Comparison of ENCODE assay signal across 9 mouse cellular contexts in the genomic region with DNA sequence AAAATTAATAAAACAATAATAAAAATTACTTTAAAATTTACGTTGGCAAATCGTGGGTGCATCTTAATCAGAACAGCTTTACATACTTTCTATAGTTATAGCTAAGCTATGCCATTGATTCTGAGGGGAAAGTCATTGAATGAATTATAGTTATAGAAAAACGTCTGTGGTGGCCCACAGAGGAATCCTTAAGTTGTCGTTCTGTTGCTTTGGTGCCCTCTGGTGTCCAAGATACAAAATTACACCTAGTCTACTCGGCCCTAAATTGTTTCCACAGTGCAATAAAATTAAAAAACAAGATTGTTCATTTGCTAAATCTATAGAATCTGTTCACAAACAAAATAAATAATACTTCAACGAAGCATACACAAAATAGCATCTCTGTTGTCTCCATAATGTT. TPM values are rescaled to one million over a fixed set of nuclear protein-coding genes. Genes with fewer than 3 reads are reported as not detected.
A peak's percentile ranks its signal among the peaks of the same experiment; 100 is the strongest.
DNase-seq lines count a peak whose midpoint lies in the region; ATAC-seq and TF ChIP-seq lines count a peak whose summit lies in the region.
"Had no signal": no experiment of that assay in that cellular context is flagged by ENCODE, and none has a peak within 500 bp of the region (broad histone marks: within the 10 kb centered on the region; RNA-seq: fewer than 3 reads in every experiment).

No protein-coding gene starts in this region.

- H3K9ac ChIP-seq in hindbrain, embryonic 14.5 days = no peak overlapping the region
- H3K9ac ChIP-seq in hindbrain, embryonic 12.5 days = no peak overlapping the region
- H3K9ac ChIP-seq in midbrain, embryonic 13.5 days (replicated peaks) = no peak overlapping the region
- H3K9ac ChIP-seq: limb, embryonic 13.5 days had no signal

- H3K9me3 ChIP-seq in hindbrain, embryonic 14.5 days (ENCODE audit: control insufficient read depth, low read length) = no peaks in the 10 kb centered on the region
- H3K9me3 ChIP-seq in hindbrain, embryonic 12.5 days (replicated peaks) = no peaks in the 10 kb centered on the region
- no peaks in the 10 kb centered on the region for H3K9me3 ChIP-seq in midbrain, embryonic 13.5 days
- H3K9me3 ChIP-seq: limb, embryonic 13.5 days had no signal

- H3K4me3 ChIP-seq in hindbrain, embryonic 14.5 days (replicated peaks; ENCODE audit: low read length) = no peak overlapping the region
- H3K4me3 ChIP-seq in hindbrain, embryonic 12.5 days = no peak overlapping the region
- no peak overlapping the region for H3K4me3 ChIP-seq in cerebellum, adult 2 months (replicated peaks; ENCODE audit: insufficient read depth, low read depth, low read length)
- no peak overlapping the region for H3K4me3 ChIP-seq in midbrain, embryonic 13.5 days (replicated peaks)
- H3K4me3 ChIP-seq: limb, embryonic 13.5 days had no signal

- TF ChIP-seq POLR2A in cerebellum, adult 2 months (IDR thresholded peaks at IDR 0.05; ENCODE audit: borderline replicate concordance, insufficient read depth, low read length) = no peak

- 3% methylated on average over 6 of the region's 6 CpGs for WGBS in hindbrain, embryonic 14.5 days
- WGBS in hindbrain, embryonic 12.5 days = 2% methylated on average over 6 of the region's 6 CpGs
- WGBS in cerebellum, adult 2 months = 2% methylated on average over 6 of the region's 6 CpGs
- WGBS in midbrain, embryonic 13.5 days = 2% methylated on average over 6 of the region's 6 CpGs

- TF ChIP-seq CTCF in cerebellum, adult 2 months (IDR thresholded peaks at IDR 0.05; ENCODE audit: borderline replicate concordance, insufficient read depth, low read depth, low read length) = peak; percentile 43; the same call in 1 of the 2 replicates

- no peaks in the 10 kb centered on the region for H3K36me3 ChIP-seq in hindbrain, embryonic 14.5 days (replicated peaks; ENCODE audit: control insufficient read depth, insufficient read depth)
- no peaks in the 10 kb centered on the region for H3K36me3 ChIP-seq in hindbrain, embryonic 12.5 days
- no peaks in the 10 kb centered on the region for H3K36me3 ChIP-seq in midbrain, embryonic 13.5 days
- H3K36me3 ChIP-seq: limb, embryonic 13.5 days had no signal

- ATAC-seq in hindbrain, embryonic 14.5 days (ENCODE audit: low FRiP score) = no peak
- ATAC-seq in hindbrain, embryonic 12.5 days (ENCODE audit: low FRiP score) = no peak
- peak; percentile 53 to 77; a peak in 3 of 4 replicates for ATAC-seq in hematopoietic stem cell, adult 5-6 weeks (replicated peaks in 1 of 2; ENCODE audit: insufficient read depth in 1 of 2, low FRiP score in 2 of 2, low TSS enrichment in 1 of 2, low read depth in 1 of 2, poor library complexity in 2 of 2, severe bottlenecking in 2 of 2)
- ATAC-seq in midbrain, embryonic 13.5 days = 0 out of 2 replicates have a peak, but pooled peaks have one; percentile 58

- H3K27ac ChIP-seq in hindbrain, embryonic 14.5 days = no peak overlapping the region
- no peak overlapping the region for H3K27ac ChIP-seq in hindbrain, embryonic 12.5 days
- no peak overlapping the region for H3K27ac ChIP-seq in cerebellum, adult 2 months (ENCODE audit: insufficient read depth, low read length)
- H3K27ac ChIP-seq in midbrain, embryonic 13.5 days = no peak overlapping the region
- H3K27ac ChIP-seq: limb, embryonic 13.5 days had no signal

- H3K4me1 ChIP-seq in hindbrain, embryonic 14.5 days (replicated peaks; ENCODE audit: control insufficient read depth, insufficient read depth, low read length) = no peaks in the 10 kb centered on the region
- H3K4me1 ChIP-seq in hindbrain, embryonic 12.5 days = no peaks in the 10 kb centered on the region
- no peaks in the 10 kb centered on the region for H3K4me1 ChIP-seq in cerebellum, adult 2 months (ENCODE audit: control insufficient read depth, insufficient read depth, low read length)
- no peaks in the 10 kb centered on the region for H3K4me1 ChIP-seq in midbrain, embryonic 13.5 days (replicated peaks)

- DNase-seq in hindbrain, embryonic 14.5 days (ENCODE audit: low spot score) = peak; percentile 84
- DNase-seq in 3T3-L1 (ENCODE audit: low read depth, low spot score) (peak; percentile 83), ES-CJ7 (ENCODE audit: low read depth, low spot score) (peak; percentile 48)
- DNase-seq in cerebellum, adult 2 months = peak in 1 of 2 experiments; percentile 44
- no peak for DNase-seq in urinary bladder, postnatal 10 days (ENCODE audit: low spot score)

- H3K4me2 ChIP-seq in hindbrain, embryonic 14.5 days (replicated peaks) = no peak overlapping the region
- H3K4me2 ChIP-seq in hindbrain, embryonic 12.5 days (replicated peaks) = no peak overlapping the region
- H3K4me2 ChIP-seq in midbrain, embryonic 13.5 days (replicated peaks) = no peak overlapping the region
- H3K4me2 ChIP-seq: limb, embryonic 13.5 days had no signal

- no peaks in the 10 kb centered on the region for H3K27me3 ChIP-seq in hindbrain, embryonic 14.5 days (ENCODE audit: control insufficient read depth, insufficient read depth, low read length)
- H3K27me3 ChIP-seq in hindbrain, embryonic 12.5 days = no peaks in the 10 kb centered on the region
- H3K27me3 ChIP-seq in cerebellum, adult 2 months (ENCODE audit: control insufficient read depth, insufficient read depth, low read length) = no peaks in the 10 kb centered on the region
- no peaks in the 10 kb centered on the region for H3K27me3 ChIP-seq in midbrain, embryonic 13.5 days
- H3K27me3 ChIP-seq: limb, embryonic 13.5 days had no signal

RNA-seq across cellular contexts. Expression of a gene that starts 17.3 kb away (rescaled TPM):
- polyA plus RNA-seq in hindbrain, embryonic 14.5 days (2014; fragmentation: Nextera tagmentation; extraction: Ambion mirVana) = not detected in 2 replicates
- polyA plus RNA-seq in hindbrain, embryonic 12.5 days (2016; fragmentation: Nextera tagmentation; extraction: Ambion mirVana) = not detected in 2 replicates
- polyA plus RNA-seq in cerebellum, adult 2 months (2012; rRNA removed) = not detected in 2 replicates
- not detected in 2 replicates for total RNA-seq in hematopoietic stem cell, adult 5-6 weeks (2017)
- not detected in 2 replicates for polyA plus RNA-seq in midbrain, embryonic 13.5 days (2015; fragmentation: Nextera tagmentation; extraction: Ambion mirVana)
- polyA plus RNA-seq: limb, embryonic 13.5 days had no signal

RNA-seq across cellular contexts. Expression of a gene that starts 35.6 kb away (rescaled TPM):
- 20.9 and 24.9 TPM in 2 replicates for polyA plus RNA-seq in hindbrain, embryonic 14.5 days (2014; fragmentation: Nextera tagmentation; extraction: Ambion mirVana)
- polyA plus RNA-seq in hindbrain, embryonic 12.5 days (2016; fragmentation: Nextera tagmentation; extraction: Ambion mirVana) = 17.1 and 20.6 TPM in 2 replicates
- 13.8 and 14.3 TPM in 2 replicates for polyA plus RNA-seq in cerebellum, adult 2 months (2012; rRNA removed)
- 27.8 and 31.7 TPM in 2 replicates for total RNA-seq in hematopoietic stem cell, adult 5-6 weeks (2017)
- polyA plus RNA-seq in midbrain, embryonic 13.5 days (2015; fragmentation: Nextera tagmentation; extraction: Ambion mirVana) = 8.5 and 9.6 TPM in 2 replicates

RNA-seq across cellular contexts. Expression of a gene that starts 60.0 kb away (rescaled TPM):
- polyA plus RNA-seq in hindbrain, embryonic 14.5 days (2014; fragmentation: Nextera tagmentation; extraction: Ambion mirVana) = 5.1 and 5.8 TPM in 2 replicates
- polyA plus RNA-seq in hindbrain, embryonic 12.5 days (2016; fragmentation: Nextera tagmentation; extraction: Ambion mirVana) = 30.0 and 35.3 TPM in 2 replicates
- 1.0 TPM in 2 replicates for polyA plus RNA-seq in cerebellum, adult 2 months (2012; rRNA removed)
- total RNA-seq in hematopoietic stem cell, adult 5-6 weeks (2017) = 29.5 and 35.9 TPM in 2 replicates
- 9.1 and 10.0 TPM in 2 replicates for polyA plus RNA-seq in midbrain, embryonic 13.5 days (2015; fragmentation: Nextera tagmentation; extraction: Ambion mirVana)

Comparison
In these comparisons a context has a peak if more than half of its experiments do, and no peak if none do; other contexts are left out.
1. ATAC-seq: peak in hematopoietic stem cell, adult 5-6 weeks (2 of 2) and midbrain, embryonic 13.5 days (single experiment); none in hindbrain, embryonic 14.5 days (single experiment) and hindbrain, embryonic 12.5 days (single experiment).